Mouse (Mus musculus): ENCODE results near the gene Clk3.

The Clk3 gene

DNA sequence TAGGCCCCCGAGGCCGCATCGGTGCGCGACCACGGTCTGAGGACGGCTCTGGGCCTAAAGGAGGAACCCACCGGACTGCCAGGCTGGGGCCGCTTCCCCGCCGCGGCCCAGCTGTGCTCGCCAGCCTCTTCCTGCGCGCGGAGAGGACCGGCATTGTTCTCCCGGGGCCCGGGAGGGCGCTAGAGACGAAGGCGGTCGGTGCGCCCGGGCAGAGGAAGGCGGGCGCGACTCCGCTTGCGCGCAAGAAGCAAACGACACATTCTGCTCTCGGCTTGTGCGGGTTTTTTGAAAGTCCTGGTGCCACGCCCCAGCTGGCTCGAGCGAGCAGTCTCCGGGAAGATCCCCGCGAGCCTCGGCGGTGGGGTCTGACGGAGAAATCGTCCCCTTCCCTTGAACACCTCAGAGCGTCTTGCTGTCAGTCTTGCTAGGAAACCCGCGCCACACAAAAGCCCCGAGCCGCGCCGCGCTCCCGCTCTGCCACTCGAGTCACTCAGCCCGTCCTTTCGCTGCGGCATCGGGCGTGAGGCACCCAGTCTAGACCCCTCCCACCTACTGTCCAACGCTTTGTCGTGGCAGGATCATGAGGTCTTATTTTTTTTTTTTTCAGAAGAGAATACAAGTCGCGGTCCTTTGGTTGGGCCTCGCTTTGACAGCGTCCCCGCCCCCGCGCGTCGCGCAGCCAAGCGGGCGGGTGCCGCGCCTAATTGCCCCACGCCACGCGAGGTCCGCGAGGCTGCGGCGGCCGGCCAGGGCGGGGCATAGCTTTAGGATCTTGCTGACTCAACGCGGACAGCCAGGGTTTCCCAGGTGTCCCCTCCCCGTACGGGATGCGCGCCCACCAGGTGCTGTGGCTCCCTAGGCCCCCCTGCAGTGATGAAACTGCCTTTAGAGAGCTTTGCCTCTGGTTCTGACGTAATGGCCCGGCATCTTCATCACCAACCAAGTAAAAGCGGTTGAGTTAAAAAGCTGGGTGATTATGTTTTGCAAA lies at the start of gene Clk3:
Clk3 (minus strand) TSS at position 497 of the 988 bp plus-strand sequence.
- peak; percentile 82 for DNase-seq (ENCODE audit: low read depth, low spot score)

DNA sequence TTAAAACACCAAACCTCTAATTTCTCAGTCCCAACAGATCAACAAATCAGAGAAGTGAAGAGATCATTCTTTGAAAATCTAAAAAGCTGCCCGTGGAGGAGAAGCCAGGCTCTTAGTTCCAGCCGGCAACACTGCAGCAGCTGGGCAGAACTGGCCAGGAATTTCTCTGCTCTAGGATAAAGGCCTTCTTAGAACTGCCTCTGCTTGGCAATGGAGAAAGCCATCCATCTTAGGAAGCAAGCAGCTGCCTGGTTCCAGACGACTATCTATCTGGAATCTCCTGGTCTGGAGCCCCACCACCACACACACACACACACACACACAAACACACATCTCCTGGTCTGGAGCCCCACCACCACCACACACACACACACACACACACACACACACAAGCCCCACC lies 49.2 kb upstream of the Clk3 start:
- DNase-seq (ENCODE audit: low read depth, low spot score): no peak

DNA sequence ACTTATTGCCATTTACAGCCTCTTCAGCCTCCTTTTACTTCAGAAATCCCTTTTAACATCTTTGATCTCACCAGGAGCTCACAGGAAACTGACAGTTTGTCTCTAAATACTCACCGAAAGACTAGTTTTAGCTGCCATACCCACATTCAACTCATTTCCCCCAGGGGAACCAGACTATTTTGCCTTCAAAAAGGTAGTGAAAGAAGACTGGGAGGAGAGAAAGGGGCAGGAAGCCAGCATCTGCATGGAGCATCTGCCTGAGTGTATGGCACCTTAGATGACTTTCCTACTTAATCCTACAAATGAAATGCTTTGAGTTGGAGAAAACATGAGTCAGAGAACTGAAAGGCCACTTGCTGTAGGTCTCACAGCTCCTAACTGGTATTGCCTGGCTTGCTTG lies 48.4 kb upstream of the Clk3 start:
- peak; percentile 33 for DNase-seq (ENCODE audit: low read depth, low spot score)

DNA sequence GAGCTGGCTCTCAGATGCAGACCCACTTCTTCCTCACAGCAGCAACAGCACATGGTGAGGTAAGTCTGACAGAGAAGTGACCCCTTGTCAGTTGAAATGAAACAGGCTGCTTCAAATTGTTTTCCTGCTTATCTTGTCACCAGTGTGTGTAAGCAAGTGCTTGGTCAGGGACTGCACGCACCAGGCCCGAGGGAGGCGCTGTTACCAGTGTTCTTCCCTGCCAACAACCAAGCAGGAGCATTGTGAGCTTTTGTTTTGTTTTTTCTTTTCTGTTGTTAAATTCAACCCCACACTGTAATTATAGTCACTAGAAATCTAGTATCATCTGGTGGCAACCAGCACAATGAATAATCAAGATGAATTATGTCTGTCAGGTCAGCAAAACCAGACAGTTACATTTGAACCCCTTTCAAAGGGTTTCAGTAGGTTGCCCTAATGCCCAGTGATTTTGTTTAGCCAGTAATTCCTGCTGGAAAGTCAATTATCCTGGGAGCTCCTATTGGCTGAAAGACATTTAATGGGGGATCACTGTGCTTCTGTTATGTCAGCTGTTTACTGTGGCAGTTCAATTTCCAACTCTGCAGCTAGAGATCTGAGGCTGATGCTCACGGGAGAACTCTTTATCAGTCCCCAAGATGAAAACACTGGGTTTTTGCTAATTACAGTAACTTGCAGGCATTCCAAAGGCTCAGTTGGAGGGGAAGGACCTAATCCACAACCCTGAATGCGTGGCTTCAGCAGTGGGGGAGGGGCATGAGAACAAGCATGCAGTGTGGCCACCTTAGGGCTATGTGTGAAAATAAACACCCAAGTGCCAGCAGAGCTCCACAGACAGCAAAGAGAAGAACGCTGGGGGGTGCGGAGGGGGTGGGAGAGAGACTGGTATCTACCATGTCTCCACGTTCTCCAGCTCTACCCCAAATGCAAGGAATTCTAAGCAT lies 46.4 kb upstream of the Clk3 start:
- no peak for DNase-seq (ENCODE audit: low read depth, low spot score)

DNA sequence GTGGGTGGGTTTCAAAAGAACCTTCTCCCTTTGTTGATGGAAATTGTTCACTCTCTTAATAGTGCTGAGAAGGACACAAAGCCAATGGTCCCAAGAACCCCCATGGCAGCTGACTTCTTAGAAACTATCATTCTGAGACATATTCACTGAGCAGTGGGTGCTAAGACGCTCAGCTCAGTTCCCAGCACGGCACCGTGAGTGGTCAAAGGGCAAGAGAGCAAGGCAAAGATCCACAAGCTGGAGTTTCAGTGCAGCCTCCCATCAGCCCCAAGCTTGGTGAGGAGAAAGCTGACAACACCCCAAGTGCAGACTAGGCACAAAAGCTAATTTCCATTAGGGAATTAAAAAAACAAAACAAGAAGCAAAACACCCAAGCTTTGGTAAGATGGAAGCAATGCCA lies 45.0 kb upstream of the Clk3 start:
- DNase-seq (ENCODE audit: low read depth, low spot score): no peak

DNA sequence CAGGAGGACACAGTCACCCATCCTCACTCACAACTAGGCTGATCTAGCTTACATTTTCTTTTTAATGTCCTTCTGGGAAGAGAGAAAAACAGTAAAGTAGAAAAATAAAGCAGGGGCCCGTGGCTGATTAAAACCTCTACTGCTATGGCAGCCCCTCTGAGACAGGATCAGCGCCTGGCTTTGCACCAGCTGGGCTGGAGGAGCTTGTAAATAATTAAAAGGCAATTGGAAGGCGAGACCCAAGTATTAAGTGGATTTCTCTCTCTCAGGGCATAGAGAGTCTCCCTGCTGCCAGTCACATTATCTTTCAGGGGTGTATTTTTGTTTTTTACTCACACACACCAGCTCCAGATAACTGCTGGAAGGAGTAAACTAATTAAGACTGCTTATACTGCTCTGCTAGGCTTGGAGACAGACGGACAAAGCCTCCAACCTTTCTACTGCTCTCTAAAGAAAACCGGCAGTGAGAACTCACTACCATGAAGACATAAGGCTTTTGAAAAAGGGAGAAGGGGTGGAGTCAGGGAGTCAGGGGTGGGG lies 43.2 kb upstream of the Clk3 start:
- no peak for DNase-seq (ENCODE audit: low read depth, low spot score)

DNA sequence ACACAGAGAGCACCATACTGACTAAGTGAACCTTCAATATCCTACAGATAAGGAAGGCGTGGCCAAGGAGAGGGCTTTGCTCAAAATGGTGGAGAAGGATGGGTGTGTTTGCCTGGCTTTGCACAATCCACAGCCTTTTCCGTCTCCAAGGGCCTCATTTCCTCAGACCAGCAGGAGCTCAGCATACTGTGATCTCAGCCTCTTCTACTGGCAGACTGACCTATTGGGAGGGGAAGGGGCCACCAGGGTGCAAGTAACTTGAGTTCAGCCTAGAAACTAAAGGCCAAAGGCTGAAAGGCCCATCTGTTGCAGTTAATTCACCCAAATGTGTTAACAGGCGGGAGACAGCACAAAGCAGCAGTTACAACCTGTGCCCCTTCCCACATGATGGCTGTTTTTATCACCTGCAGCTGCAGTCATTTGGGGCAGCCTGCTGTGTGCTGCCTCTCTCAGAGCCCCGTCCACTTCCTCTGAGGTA lies 41.6 kb upstream of the Clk3 start:
- peak; percentile 30 for DNase-seq (ENCODE audit: low read depth, low spot score)

DNA sequence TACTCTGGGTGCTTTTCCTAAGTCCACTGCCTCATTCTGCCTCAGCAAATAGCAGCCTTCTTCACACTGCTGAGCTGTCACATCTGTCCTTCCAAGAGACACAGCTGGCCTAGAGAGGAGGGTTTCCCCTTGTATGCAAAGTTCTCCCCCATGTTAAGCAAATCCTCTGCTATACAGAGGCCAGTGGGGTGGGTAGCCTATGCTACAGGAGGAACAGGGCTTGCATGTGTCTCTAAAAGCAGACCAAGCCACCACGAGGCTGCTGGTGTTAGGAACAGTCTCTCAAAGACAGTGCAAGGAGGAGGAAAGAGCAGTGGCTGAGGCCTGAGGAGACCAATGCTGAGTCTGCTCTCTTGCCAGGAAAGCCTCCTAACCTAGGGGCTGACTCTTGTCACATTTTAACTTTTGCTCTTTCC lies 40.4 kb upstream of the Clk3 start:
- DNase-seq (ENCODE audit: low read depth, low spot score): peak; percentile 90

DNA sequence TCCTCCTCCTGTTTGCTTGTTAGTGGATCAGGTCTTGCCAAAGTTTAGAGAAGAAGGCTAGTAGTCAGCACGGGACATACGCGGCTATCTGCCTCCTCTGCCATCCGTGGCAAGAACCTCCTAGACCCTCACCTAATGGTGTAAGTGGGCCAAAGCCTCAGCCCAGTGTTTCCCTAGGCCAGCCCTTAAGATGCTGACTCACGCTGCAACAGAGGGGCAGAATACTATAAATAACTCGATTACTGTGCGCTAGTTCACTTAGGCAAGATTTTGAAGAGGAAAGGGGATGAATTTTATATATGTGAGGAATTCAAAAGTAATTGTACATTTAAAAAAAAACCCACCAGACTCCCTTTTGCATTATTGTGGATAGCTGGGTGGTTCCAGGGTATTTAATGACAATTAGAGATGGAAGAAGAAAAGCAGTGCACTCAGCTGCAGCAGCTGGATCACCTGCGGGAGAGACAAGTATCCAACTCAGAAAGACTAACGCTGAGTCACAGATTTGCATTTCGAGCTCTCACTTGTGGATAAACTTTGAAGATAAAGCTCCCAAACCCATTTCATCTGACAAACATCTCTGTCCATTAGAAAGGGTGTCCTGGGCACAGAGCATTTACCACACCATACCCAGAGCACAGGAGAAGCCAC lies 39.6 kb upstream of the Clk3 start:
- DNase-seq (ENCODE audit: low read depth, low spot score): no peak

DNA sequence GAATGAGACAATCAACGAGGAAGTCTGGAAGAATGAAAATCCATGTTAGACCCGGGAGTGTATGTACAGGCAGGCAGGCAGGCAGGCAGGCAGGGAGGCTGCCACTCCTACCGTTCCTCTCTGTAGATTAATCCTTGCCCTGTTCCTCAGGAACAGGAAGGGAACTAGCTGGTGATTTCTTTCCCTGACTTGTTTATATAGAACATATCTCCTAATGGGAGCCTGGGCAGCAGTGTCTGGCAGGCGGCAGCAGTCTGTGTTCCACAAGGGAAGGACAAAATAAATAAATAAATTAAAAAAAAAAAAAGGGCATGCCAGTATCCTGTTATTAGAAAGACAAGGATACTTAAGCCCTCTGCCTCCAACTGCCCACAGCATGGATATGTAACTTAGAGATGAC lies 38.2 kb upstream of the Clk3 start:
- no peak for DNase-seq (ENCODE audit: low read depth, low spot score)

DNA sequence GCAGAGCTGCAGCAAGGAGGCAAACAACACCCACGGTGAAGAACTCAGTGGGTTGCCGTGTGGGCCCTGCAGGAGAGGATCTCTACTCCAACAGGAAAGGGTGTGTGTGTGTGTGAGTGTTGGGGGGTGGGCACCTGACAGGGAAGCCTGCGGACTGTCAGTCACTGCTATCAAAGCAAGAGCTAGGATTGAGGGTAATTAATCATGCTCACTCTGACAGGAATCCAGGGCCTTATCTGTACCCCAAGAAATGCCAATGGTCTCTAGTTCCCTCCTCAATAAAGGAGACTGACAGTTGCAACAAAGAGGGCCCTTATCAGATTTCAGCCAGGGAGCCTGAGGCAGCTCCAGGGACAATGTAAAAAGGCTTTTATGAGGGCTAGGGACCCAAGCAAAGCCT lies 37.4 kb upstream of the Clk3 start:
- no peak for DNase-seq (ENCODE audit: low read depth, low spot score)

DNA sequence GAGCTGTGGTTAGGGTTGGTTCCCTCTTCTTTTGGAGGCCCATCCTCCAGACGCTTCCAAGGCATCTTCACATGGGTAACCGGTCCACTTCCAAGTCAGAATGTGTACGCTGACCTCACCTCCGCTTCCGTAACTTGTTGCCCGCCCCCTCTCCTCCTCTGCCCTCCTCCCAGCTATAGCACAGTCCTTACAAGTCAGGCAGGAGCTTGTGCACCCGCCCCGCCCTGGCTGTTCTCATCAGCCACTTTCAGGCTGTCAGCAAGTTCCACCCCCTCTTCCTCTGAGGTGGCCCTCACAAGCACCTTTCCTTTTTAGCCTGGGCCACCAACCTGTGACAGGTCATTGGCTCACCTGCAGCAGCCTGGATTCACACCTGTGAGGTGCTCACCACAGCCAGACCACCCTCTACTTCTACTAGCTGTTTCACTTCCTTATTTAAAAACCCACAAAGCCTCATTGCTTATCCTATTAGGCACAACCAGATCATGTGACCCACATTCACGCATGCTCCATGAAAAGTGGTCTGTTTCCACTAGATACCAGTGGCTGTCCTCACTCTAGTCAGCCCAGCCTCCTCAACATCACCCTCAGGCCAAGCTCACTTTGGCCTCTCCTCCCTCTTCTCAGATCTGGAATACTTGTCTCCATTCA lies 34.8 kb upstream of the Clk3 start:
- DNase-seq (ENCODE audit: low read depth, low spot score): peak; percentile 87

DNA sequence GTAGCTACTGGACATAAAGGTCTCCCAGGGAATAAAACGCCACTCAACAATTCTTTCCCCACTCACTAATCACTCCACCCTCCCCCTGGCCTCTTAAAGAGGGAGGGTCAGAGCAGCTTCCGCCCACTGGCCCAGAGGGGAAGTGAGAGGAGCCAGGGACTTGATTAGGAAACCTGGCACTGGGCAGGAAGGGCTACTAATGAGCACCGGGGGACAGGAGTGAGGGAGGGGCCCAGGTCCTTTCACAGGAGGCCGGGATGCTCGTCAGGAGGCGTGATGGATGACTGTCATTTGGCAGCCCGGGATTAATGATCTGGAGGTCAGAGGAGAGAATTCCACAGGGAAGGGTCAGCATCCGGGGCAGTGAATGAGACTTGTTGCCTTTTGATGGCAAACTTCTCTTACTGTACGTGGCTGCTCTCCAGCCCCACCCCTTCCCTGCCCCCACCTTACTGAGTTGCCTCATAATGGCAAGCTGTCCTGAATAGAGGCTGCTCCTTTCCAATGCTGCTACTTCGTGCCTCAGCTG lies 33.1 kb upstream of the Clk3 start:
- DNase-seq (ENCODE audit: low read depth, low spot score): no peak

DNA sequence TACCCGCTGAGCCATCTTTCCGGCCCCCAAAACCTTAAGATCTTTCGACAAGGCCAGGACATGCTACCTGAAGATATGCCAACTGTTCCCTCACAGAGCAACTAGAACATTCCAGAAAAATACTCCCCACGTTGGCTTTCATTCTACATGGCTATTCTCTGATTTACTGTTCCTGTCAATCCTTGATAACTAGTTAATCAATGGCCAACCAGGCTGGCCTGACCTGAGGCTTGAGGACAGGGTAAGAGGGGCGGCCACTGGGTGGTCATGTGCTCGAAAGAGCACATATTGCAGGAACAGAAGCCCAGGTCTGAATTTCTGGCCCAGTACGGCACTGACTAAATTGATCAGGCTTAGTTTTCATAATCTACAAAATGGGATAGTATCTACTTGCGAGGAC lies 31.8 kb upstream of the Clk3 start:
- no peak for DNase-seq (ENCODE audit: low read depth, low spot score)

DNA sequence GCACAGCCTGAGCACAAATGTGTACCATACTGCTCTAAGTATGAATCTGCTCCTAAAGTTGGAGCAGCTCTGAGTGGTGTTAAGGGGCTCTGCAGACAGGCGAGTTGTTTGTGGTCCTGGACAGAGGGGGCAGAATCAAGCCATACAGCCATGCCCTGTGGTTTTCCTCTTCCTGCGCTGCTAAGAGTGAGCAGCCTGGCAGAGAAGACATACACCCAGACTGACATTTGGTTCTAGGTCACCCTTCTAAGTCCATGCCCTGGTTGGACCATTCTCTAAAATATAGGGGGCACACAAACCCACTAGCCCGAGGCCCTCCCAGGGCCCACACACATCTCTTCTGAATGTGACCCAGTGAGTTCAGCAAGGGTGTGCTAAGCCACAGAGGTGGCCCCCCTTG lies 24.1 kb upstream of the Clk3 start:
- DNase-seq (ENCODE audit: low read depth, low spot score): no peak

DNA sequence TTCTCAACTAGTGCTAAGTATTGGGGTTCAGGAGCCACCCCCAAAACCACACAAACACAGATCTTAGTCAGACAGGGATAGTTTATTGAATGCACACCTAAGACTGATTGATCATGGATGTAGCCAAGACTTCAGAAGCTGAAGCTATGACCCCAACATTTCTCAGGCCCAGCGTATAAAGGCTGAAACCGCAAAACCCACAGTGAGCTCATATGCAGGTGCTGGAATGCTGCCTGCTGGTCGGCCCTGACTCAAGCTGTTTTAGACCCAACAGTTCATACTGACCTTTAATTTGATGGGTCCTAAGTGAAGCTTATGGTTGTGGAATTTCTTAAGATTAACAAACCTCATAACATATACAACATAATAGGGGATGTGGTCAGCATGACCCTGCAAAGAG lies 17.0 kb upstream of the Clk3 start:
- no peak for DNase-seq (ENCODE audit: low read depth, low spot score)

DNA sequence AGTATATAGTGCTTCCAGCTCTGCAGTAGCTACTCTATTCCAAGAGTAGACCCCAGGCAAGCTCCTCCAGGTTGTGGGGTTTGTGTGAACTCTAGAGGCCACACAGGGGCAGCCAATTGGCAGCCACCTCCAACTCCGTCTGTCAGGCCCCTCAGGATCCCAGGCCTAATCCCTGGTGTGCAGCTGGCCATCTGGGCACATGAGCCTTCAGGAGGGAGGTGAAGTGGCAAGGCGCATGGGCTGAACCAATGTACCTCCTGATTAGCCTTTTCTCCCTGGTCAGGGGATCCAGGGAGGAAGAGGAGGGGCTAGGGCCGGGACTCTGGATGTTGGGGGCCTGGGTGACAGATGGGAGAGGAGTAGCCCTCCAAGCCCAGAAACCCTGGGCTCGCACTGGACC lies 10.1 kb upstream of the Clk3 start:
- no peak for DNase-seq (ENCODE audit: low read depth, low spot score)

DNA sequence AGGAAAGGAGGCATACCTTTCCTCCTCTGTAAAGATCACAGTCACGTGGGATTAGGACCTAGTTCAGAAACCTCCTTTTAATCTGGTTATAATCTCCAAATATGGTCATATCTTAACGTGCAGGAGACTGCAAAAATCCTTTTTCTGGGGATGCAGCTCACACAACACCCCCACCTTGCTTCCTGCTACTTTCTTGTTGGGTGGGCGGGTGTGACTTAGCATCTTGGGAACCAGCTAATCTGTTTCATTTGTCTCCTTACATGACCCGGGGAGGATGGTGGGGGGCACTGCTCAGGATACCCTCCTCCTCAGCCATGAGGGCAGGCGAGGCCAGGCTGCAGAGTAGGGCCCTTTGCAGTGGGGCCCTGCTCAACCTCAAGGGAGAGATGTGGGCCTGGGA lies 9.4 kb upstream of the Clk3 start:
- DNase-seq (ENCODE audit: low read depth, low spot score): no peak

DNA sequence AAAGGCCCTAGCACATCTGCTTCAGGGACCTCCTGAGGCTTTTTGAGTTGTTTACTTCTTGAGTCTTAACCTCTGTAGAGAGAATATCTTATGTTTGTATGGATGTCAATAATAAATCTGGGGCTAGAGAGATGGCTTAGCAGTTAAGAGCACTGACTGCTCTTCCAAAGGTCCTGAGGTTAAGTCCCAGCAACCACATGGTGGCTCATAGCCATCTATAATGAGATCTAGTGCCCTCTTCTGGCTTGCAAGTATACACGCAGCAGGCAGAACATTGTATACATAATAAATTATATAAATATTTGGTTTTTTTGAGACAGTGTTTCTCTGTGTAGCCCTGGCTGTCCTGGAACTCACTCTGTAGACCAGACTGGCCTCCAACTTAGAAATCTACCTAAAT lies 8.5 kb upstream of the Clk3 start:
- peak; percentile 56 for DNase-seq (ENCODE audit: low read depth, low spot score)

DNA sequence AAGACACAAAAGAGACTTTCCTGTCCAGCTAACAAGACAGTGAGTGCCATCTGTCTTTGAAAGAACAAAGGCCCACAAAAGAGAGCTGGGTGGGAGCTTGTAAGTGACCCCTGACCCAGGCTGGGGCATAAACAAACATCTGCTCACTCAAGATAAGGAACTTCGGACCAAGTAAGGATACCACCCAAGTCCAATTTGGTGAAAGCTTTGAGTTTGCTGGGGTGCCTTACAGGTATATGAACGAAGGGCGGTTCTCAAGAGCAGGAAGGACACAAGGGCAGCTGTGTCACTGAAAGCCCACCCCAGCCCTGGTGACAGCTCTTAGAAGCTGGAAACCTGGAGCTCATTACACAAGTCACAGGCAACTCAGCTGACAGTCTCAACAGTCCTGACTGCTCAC lies 8.1 kb upstream of the Clk3 start:
- no peak for DNase-seq (ENCODE audit: low read depth, low spot score)

DNA sequence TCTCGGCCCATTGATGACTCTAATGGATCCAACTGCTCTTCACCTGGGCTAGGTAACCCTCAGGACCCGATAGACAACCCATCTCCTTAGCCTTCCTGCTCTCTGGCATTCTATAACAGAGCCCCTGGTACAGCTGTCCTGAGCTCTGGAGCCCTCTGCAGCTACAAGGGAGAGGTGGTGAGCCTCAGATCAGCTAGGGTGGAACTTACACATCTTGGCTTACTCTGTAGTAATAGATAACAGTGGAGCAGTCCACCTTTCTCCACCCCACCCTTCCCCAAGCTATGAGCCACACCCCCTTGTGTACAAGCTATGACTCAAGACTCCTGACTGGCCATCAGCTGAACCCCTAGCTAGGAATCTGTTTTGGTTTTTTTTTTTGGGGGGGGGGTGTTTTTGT lies 5.2 kb upstream of the Clk3 start:
- no peak for DNase-seq (ENCODE audit: low read depth, low spot score)

All from A20 (cell line).